Mouse (Mus musculus): ENCODE measurements at regions not wholly inside any gene's neighbourhood (a gene's known extent, or its start where the extent isn't known, plus 50 kb on each side); places are given as distances from the start of the nearest gene placed in this dataset.
"Not testable (repeated sequence)": the region's sequence is repeated elsewhere in the genome, so short reads cannot be mapped to it uniquely, and the experiment has no call there.

DNA sequence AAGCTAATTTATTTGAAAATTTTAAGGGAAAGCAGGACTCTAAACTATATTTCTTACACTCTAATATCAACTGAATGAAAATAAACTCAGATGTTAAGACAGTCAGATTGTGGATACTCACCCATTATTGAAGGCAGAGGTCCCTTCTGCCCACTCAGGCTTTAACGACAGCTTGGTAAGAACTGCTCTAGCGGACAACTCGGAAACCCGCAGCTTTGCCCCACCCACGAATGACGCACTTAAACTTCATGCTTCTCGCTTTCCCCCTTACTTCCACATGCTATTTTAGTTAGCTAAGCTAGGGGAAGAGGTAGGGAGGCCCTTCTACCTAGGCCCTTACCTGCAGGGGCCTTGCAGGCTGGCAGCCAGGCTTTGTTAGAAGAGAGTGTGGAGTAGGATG, 50.8 kb upstream of the Elmo1 start:
- H3K4me2 ChIP-seq (ENCODE audit: low read depth, low read length): no peak overlapping the region
- H3K4me1 ChIP-seq (ENCODE audit: control insufficient read depth, insufficient read depth, low read length): 0 out of 2 replicates have a peak, but pooled peaks cover 2% of the 10 kb centered on the region
- no peak for ATAC-seq
- H3K27me3 ChIP-seq (replicated peaks; ENCODE audit: control insufficient read depth, insufficient read depth, low read length): no peaks in the 10 kb centered on the region
- H3K36me3 ChIP-seq (ENCODE audit: control insufficient read depth, insufficient read depth, low read length): no peaks in the 10 kb centered on the region
- H3K27ac ChIP-seq (ENCODE audit: low read length): no peak overlapping the region
- no peak overlapping the region for H3K4me3 ChIP-seq (ENCODE audit: low read length)
- 92% methylated on average over 7 of the region's 7 CpGs for WGBS
- no peak overlapping the region for H3K9ac ChIP-seq (ENCODE audit: low read depth, low read length)
- H3K9me3 ChIP-seq (ENCODE audit: control insufficient read depth, low read length): no peaks in the 10 kb centered on the region

DNA sequence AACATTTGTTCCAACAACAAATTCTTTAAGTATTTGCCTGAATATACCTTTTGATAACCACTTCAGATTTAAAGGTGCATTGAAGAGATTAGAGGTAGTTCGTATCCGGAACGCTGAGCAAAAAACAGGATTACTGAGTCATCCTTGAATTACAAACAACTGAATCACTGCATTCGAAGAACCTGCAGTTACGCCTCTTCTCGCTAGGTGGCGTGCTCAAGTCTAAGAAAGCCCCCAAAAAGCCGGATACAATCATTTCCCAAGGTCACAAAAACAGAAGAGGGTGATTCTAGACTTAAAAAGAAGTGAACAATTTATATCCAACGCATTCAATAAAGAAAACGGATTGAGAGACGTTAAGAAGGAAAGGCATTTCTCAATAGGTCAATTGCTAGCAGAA, 51.9 kb upstream of the Elmo1 start:
- 35% methylated on average over 11 of the region's 11 CpGs for WGBS
- no peaks in the 10 kb centered on the region for H3K9me3 ChIP-seq (ENCODE audit: control insufficient read depth, low read length)
- no peak for ATAC-seq

DNA sequence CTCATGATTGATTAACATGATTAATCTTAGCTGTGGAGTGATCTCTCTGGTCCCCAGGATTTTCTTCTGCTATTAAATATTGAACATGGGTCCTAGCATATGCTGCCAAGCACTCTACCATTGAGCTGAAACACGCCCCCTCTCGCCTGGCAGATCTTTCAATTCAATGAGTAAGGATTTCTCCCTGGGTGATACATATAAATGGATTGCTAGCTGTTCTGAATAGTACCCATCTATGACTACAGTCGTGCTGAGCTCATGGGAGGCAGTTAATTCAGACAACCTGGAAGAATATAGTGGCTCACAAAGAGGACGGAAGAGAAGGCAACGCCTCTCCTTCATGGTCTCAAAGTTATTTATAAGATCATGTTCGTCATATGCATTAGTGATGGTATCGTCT, 53.0 kb upstream of the Elmo1 start:
- Histone ChIP-seq H3K27me3 (replicated peaks; ENCODE audit: control insufficient read depth, insufficient read depth, low read length) (no peaks in the 10 kb centered on the region), H3K4me1 (ENCODE audit: control insufficient read depth, insufficient read depth, low read length) (0 out of 2 replicates have a peak, but pooled peaks cover 2% of the 10 kb centered on the region), H3K4me2 (ENCODE audit: low read depth, low read length) (no peak overlapping the region), H3K9me3 (ENCODE audit: control insufficient read depth, low read length) (no peaks in the 10 kb centered on the region), H3K4me3 (ENCODE audit: low read length) (no peak overlapping the region), H3K9ac (ENCODE audit: low read depth, low read length) (no peak overlapping the region), H3K27ac (ENCODE audit: low read length) (no peak overlapping the region), H3K36me3 (ENCODE audit: control insufficient read depth, insufficient read depth, low read length) (no peaks in the 10 kb centered on the region)
- whole genome bisulfite sequencing: 88% methylated on average over 7 of the region's 7 CpGs
- no peak for ATAC-seq

More for the DNA sequence above, 51.9 kb upstream of the Elmo1 start:
- no peak overlapping the region for H3K4me3 ChIP-seq (ENCODE audit: low read length)
- 0 out of 2 replicates have a peak, but pooled peaks cover 2% of the 10 kb centered on the region for H3K4me1 ChIP-seq (ENCODE audit: control insufficient read depth, insufficient read depth, low read length)
- H3K36me3 ChIP-seq (ENCODE audit: control insufficient read depth, insufficient read depth, low read length): no peaks in the 10 kb centered on the region
- no peak overlapping the region for H3K27ac ChIP-seq (ENCODE audit: low read length)
- H3K4me2 ChIP-seq (ENCODE audit: low read depth, low read length): no peak overlapping the region
- no peak overlapping the region for H3K9ac ChIP-seq (ENCODE audit: low read depth, low read length)
- no peaks in the 10 kb centered on the region for H3K27me3 ChIP-seq (replicated peaks; ENCODE audit: control insufficient read depth, insufficient read depth, low read length)

DNA sequence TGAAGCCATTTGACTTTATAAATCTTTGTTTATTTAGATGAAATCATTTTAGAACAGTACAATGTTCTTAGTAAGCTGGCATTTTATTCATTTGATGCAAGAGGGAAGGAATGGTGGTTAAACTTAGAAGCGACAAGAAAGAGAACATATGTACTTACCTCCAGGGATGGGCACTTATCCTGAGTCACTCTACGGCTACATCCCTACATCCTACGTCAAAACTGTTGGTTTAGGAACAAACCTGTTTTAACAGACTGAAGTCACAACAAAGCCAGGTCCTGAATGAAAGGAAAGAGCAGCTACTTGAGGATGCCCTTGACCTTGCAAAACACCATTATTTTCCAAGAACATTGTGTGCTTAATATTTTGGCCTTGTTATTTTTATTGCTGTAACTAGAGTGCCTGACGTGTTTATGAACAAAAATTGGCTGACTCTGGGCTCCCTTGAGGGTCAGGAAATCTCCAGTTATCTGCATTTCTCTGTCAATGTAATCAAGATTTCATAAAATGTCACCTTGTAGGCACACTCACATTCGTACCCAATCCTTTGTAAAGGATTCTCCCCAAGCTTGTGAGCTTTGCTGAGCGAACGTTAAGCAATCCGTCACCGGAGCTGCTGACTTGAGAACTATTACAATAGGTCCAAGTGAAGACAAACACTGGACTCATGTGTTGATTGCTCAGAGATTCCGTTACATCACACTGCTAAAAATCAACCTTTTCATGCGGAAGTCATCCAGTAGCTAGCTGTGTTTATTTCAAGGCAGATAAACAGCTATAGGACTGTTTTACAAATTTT, 56.3 kb upstream of the Elmo1 start:
- no peak overlapping the region for H3K4me2 ChIP-seq (ENCODE audit: low read depth, low read length)
- no peaks in the 10 kb centered on the region for H3K27me3 ChIP-seq (replicated peaks; ENCODE audit: control insufficient read depth, insufficient read depth, low read length)
- H3K4me3 ChIP-seq (ENCODE audit: low read length): no peak overlapping the region
- no peaks in the 10 kb centered on the region for H3K4me1 ChIP-seq (ENCODE audit: control insufficient read depth, insufficient read depth, low read length)
- no peak for ATAC-seq
- no peak overlapping the region for H3K27ac ChIP-seq (ENCODE audit: low read length)
- H3K9ac ChIP-seq (ENCODE audit: low read depth, low read length): no peak overlapping the region
- 74% methylated on average over 11 of the region's 11 CpGs for WGBS
- H3K36me3 ChIP-seq (ENCODE audit: control insufficient read depth, insufficient read depth, low read length): no peaks in the 10 kb centered on the region
- no peaks in the 10 kb centered on the region for H3K9me3 ChIP-seq (ENCODE audit: control insufficient read depth, low read length)

DNA sequence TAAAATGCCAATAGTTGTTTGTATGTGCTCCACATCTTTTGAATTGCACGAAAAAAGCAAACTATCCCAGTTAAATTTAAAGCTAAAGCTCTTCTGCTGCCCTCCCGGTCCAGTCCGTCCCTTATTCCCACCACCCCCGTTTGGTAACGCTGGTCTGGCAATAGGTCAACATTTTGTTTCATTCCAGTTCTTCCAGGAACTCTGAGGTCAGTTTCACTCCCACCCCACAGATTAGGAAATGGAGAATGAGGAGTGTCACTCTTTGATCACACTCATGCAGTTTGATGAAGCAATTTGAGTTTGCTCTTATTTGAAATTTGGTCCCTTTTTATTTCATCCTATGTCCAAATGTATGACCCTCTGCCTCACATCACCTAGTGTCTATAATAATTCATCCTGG, 58.7 kb upstream of the Elmo1 start:
- H3K27ac ChIP-seq (ENCODE audit: low read length): no peak overlapping the region
- ATAC-seq: no peak
- no peaks in the 10 kb centered on the region for H3K27me3 ChIP-seq (replicated peaks; ENCODE audit: control insufficient read depth, insufficient read depth, low read length)
- no peaks in the 10 kb centered on the region for H3K36me3 ChIP-seq (ENCODE audit: control insufficient read depth, insufficient read depth, low read length)
- H3K9ac ChIP-seq (ENCODE audit: low read depth, low read length): no peak overlapping the region
- 76% methylated on average over 5 of the region's 5 CpGs for WGBS
- H3K4me3 ChIP-seq (ENCODE audit: low read length): no peak overlapping the region
- no peaks in the 10 kb centered on the region for H3K9me3 ChIP-seq (ENCODE audit: control insufficient read depth, low read length)
- H3K4me2 ChIP-seq (ENCODE audit: low read depth, low read length): no peak overlapping the region
- H3K4me1 ChIP-seq (ENCODE audit: control insufficient read depth, insufficient read depth, low read length): no peaks in the 10 kb centered on the region

DNA sequence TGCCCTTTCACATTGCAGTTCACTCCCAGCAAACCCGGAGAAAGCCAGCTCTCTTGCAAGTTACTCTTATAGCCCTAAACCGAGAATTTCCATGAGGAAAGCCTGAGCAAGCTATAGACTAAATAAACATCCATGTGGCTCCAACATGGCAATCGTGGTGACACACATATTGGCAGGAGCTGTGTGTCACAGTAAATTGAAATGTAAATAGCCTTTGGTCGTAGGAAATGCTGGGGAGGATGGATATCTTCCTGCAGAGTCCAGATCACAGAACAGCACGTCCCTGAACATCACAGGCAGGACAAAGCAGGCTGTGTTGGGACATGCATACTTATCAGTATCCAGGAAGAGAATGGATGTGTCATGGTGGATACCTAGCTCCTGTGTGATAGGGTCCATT, 59.3 kb upstream of the Elmo1 start:
- H3K4me1 ChIP-seq (ENCODE audit: control insufficient read depth, insufficient read depth, low read length): no peaks in the 10 kb centered on the region
- ATAC-seq: no peak
- H3K9ac ChIP-seq (ENCODE audit: low read depth, low read length): no peak overlapping the region
- no peak overlapping the region for H3K4me3 ChIP-seq (ENCODE audit: low read length)
- 45% methylated on average over 5 of the region's 5 CpGs for WGBS
- no peaks in the 10 kb centered on the region for H3K27me3 ChIP-seq (replicated peaks; ENCODE audit: control insufficient read depth, insufficient read depth, low read length)
- no peaks in the 10 kb centered on the region for H3K9me3 ChIP-seq (ENCODE audit: control insufficient read depth, low read length)
- H3K36me3 ChIP-seq (ENCODE audit: control insufficient read depth, insufficient read depth, low read length): no peaks in the 10 kb centered on the region
- H3K27ac ChIP-seq (ENCODE audit: low read length): no peak overlapping the region
- no peak overlapping the region for H3K4me2 ChIP-seq (ENCODE audit: low read depth, low read length)

DNA sequence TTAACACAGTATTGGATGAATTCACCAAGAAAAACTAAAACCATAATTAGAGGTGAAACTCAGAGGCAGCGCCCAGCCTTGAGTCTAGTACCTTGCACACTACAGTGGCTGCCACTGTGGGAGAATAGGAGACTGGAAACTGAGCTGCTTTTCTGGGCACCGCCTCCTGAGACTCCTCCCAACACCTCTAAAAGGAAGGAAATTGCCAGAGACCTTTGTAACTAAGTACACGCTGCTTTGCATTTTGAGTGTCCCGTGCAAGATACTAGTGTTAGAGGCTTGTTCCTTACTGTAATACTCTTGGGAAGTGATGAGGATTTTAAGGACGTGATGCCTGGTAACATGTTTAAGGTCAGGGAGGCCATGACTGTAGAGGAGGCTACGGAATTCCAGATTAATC, 63.8 kb upstream of the Elmo1 start:
- no peaks in the 10 kb centered on the region for H3K9me3 ChIP-seq (ENCODE audit: control insufficient read depth, low read length)
- 66% methylated on average over 6 of the region's 6 CpGs for WGBS
- H3K4me1 ChIP-seq (ENCODE audit: control insufficient read depth, insufficient read depth, low read length): no peaks in the 10 kb centered on the region
- no peak overlapping the region for H3K9ac ChIP-seq (ENCODE audit: low read depth, low read length)
- ATAC-seq: peak; percentile 82
- no peak overlapping the region for H3K27ac ChIP-seq (ENCODE audit: low read length)
- no peak overlapping the region for H3K4me2 ChIP-seq (ENCODE audit: low read depth, low read length)
- H3K4me3 ChIP-seq (ENCODE audit: low read length): no peak overlapping the region
- no peaks in the 10 kb centered on the region for H3K36me3 ChIP-seq (ENCODE audit: control insufficient read depth, insufficient read depth, low read length)
- no peaks in the 10 kb centered on the region for H3K27me3 ChIP-seq (replicated peaks; ENCODE audit: control insufficient read depth, insufficient read depth, low read length)

DNA sequence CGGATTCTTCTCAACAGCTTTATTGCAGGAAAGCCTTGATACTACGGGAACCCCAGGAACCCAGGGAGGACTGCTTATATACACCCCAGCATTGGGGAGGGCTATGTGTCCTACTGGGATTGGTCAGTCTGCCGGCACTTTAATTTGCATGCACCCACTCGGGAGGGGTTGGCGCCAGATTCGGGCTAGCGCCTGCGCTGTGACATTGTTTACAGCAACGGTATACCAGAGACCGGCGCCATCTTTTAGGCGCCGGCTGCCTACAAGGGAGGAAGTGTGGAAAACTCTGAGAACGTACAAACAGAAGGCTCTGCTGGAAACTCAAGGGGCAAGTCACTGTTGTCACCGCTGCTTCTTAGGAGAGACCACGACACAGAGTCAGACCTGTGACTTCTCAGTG, 73.9 kb upstream of the Elmo1 start:
- not testable (repeated sequence) for H3K9ac ChIP-seq (ENCODE audit: low read depth, low read length); H3K4me1 ChIP-seq (ENCODE audit: control insufficient read depth, insufficient read depth, low read length); H3K9me3 ChIP-seq (ENCODE audit: control insufficient read depth, low read length); H3K36me3 ChIP-seq (ENCODE audit: control insufficient read depth, insufficient read depth, low read length); ATAC-seq; H3K27me3 ChIP-seq (replicated peaks; ENCODE audit: control insufficient read depth, insufficient read depth, low read length); H3K27ac ChIP-seq (ENCODE audit: low read length); H3K4me2 ChIP-seq (ENCODE audit: low read depth, low read length); H3K4me3 ChIP-seq (ENCODE audit: low read length)
- 92% methylated on average over 16 of the region's 16 CpGs for WGBS

DNA sequence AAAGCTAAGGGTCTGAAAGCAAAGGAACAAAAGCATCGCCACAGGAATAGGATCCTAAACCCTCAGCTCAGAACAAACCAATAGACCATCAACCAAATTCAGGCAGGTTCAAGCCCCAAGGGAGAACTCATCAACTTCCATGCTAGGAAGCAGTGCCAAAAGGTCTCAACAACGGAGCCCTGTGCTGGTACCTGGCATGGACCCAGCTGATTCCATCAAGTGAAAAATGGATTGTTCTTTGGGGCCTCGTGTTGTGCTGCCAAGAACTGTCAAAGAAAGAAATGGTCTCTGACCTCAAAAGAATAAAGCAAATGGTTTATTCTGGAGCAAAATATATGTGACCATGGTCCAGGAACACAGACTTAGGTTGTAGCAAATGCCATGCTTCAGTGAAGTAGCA, 77.8 kb upstream of the Elmo1 start:
- no peaks in the 10 kb centered on the region for H3K4me1 ChIP-seq (ENCODE audit: control insufficient read depth, insufficient read depth, low read length)
- no peak overlapping the region for H3K27ac ChIP-seq (ENCODE audit: low read length)
- WGBS: 52% methylated on average over 3 of the region's 3 CpGs
- no peaks in the 10 kb centered on the region for H3K27me3 ChIP-seq (replicated peaks; ENCODE audit: control insufficient read depth, insufficient read depth, low read length)
- no peak overlapping the region for H3K9ac ChIP-seq (ENCODE audit: low read depth, low read length)
- no peaks in the 10 kb centered on the region for H3K9me3 ChIP-seq (ENCODE audit: control insufficient read depth, low read length)
- H3K4me3 ChIP-seq (ENCODE audit: low read length): no peak overlapping the region
- no peak for ATAC-seq
- no peak overlapping the region for H3K4me2 ChIP-seq (ENCODE audit: low read depth, low read length)
- no peaks in the 10 kb centered on the region for H3K36me3 ChIP-seq (ENCODE audit: control insufficient read depth, insufficient read depth, low read length)

DNA sequence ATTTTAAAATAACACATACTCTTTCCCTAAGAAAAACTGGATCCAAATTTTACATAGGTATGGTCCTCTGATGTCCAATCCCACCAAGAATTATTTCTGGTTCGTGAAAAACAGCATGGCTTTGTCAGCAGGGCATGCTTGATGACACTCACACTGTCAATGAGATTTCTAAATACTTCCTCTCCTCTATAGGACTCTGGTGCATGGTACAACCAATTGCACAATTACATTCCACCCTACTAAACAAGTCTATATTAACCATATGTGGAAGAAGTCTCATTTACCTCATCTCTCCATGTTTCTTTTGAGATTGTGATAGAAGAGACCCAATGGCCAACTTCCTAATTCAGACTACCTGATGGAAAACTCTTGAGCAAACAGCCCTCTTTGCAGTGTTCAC, 81.2 kb upstream of the Elmo1 start:
- H3K4me3 ChIP-seq (ENCODE audit: low read length): no peak overlapping the region
- no peak for ATAC-seq
- H3K9ac ChIP-seq (ENCODE audit: low read depth, low read length): no peak overlapping the region
- no peaks in the 10 kb centered on the region for H3K9me3 ChIP-seq (ENCODE audit: control insufficient read depth, low read length)
- WGBS: 83% methylated on average over 1 of the region's 1 CpGs
- H3K36me3 ChIP-seq (ENCODE audit: control insufficient read depth, insufficient read depth, low read length): no peaks in the 10 kb centered on the region
- no peaks in the 10 kb centered on the region for H3K27me3 ChIP-seq (replicated peaks; ENCODE audit: control insufficient read depth, insufficient read depth, low read length)
- H3K4me1 ChIP-seq (ENCODE audit: control insufficient read depth, insufficient read depth, low read length): no peaks in the 10 kb centered on the region
- H3K4me2 ChIP-seq (ENCODE audit: low read depth, low read length): no peak overlapping the region
- no peak overlapping the region for H3K27ac ChIP-seq (ENCODE audit: low read length)

Data from intestine, embryonic 16.5 days (tissue).